Mouse (Mus musculus): ENCODE results near the gene Ssr2.

Gene Ssr2

DNA sequence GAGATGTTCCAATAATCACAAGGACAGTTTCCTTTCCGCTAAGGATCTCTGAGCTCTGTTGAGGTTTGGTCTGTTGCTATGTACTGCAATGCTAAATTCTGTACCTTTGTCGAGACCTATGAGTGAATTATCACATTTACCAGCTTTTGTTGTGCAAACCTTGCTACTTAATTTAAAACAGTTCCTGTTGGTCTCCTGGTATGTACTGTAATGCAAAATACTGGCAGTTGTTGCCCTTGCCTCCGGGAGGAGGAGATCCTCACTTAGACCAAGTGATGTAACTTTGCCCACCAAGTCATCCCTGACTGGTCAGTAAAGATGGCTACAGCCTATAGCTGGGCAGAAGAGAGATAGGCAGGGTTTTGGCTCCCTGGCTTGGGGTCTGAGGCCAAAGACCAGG lies at the start of gene Ssr2:
Gene Ssr2 (plus strand): TSS at position 337 of the 400 bp plus-strand sequence.
- DNase-seq = no peak

DNA sequence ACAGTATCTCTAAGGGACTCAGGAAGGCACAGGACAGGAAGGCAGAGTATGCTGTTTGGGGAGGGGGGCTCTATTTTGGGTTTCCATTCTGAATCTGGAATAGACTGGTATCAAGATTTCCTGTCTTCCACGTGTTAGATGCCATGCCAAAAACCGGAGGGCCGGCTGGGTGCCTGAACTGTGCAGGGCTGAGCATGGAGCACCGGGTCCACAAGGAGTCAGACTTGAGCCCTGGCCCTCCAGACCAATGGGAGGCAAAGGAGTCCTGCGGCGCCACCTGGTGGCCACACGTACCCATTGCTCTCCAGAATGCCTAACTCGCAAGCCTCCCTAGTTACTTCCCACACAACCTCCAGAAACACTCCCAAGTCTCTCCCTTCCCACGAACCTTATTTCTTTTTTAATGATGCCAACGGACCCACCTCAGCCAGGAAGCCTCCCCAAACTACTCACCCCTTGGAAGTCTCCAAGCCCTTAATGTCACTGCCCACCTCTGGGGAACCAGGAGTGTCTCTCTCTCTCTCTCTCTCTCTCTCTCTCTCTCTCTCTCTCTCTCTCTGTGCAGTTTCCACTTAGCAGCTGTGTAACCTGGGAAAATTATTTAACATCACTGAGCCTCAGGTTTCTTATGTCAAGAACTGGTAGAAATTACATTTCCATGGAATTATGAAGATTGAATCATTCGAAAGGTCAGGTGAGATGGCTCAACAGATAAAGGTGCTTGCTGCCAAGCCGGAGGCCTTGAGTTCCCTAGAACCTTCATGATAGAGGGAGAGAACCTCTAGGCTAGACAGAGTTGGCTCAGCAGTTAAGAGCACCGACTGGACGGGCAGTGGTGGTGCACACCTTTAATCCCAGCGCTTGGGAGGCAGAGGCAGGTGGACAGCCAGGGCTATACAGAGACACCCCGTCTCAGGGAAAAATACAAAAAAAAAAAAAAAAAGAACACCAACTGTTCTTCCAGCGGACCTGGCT lies 49.2 kb upstream of the Ssr2 start:
- DNase-seq = peak; percentile 91 to 93

DNA sequence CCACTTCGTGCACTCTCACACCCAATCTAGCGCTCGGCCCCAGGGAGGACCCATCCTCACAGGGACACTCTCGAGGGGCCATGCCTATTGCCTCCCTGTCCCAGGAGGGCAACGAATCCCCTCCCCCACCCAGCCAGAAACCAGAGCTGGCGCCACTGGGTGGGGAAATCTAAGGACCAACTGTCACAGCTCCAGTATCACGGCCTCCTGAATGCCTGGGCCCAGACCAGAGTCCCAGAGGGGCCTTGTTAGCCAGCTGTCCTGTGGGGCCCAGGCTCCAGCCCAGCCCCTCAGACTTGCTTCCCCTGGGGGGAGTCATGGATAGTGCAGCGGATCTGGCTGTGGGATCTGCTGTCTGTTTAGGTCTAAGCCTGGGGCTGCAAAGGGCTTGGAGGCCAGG lies 48.1 kb upstream of the Ssr2 start:
- DNase-seq = no peak

DNA sequence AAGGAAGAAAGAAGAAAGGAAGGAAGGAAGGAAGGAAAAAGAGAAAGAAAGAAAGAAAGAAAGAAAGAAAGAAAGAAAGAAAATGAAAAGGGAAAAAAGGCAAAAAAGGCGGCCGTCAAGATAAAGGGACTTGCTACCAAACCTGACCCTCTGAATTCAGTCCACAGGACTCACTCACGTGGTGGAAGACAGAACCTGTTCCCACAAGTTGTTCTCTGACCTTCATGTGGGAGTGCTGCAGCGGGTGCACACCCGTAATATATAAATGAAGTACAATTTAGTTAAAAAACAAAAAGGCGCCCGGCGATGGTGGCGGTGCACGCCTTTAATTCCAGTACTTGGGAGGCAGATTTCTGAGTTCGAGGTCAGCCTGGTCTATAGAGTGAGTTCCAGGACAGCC lies 47.0 kb upstream of the Ssr2 start:
- no peak for DNase-seq

DNA sequence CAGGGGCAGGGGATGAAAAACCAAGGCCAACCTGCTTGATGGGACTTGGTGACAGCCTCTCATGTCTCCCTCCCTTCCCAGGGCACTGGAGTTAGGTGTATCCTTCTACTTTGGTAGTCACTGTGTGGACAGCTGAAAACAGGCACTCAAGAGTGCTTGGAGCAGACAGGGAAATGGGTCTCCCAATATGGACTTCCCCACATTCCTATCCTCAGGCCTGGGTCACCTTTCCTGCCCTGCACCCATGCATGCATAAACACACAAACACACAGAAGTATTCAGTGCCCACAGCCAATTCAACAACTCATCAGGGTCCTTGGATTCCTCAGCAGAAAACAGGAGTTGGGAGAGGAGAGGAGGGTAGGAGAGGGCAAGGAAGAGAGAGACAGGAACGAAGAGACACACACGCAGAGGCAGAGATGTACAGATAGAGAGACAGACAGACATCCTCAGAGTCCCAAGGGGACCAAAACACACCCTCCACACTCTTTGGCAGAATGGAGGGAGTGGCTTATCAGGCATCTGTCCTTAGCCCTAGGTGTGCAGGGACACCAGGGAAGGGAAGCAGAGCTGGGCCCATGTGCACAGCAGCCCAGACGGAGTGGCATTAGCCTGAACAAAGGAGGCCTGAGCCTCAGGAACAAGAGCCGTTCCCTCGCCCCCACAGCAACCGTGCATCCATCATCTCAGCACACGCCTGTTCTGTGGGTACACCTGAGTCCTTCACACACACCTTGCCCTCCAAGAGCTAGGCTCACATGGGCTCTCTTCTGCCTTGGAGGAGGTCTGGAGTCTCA lies 46.3 kb upstream of the Ssr2 start:
- no peak for DNase-seq

- DNase-seq = no peak
Observed at GRCm38 (mm10) chr3:88530082-88530864, 45.4 kb upstream of the Ssr2 start.

DNA sequence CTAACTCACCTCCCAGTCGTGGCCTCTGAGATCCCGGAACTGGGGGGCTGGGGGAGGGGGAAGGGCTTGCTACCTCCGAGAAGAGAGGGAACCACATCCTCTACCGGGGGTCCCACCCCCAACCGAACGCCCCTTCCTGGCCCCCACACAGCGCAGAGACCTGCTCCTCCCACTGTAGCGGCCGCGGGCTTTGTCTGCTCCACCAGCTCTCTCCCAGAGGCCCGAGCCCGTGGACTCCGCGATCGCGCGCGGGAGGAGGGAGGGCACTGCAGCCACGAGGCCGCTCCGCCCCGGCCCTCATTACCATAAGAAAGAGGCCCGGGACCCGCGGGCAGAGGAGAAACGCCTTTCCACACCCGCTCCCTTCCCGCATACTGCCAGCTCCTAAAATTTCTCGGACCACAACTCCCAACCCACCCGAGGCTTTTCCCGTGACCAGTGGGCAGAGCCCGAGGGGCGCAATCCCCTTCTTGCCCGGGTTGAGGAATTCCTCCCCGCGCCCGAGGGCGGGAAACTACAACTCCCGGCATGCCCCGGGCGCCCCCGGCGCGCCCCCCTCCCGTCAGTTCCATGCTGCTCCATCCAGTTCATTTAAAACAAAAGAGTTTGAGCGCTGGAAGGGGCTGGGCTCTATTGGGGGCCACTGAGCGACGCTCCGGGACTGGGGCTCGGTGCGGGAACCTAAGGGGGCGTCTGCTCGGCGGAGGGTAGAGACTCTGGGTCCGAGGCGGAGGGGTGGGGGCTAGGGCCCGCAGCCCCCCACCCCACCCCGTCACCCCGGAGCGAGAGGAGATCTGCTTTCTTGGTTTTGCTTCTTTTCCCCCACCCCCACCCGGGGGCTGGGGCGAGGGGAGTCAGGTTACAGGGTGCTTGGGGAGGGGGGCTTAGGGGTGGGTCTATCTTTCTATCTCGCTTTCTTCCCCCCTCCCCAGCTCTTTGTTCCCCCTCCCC lies 44.1 kb upstream of the Ssr2 start:
- DNase-seq = peak; percentile 92 to 95

DNA sequence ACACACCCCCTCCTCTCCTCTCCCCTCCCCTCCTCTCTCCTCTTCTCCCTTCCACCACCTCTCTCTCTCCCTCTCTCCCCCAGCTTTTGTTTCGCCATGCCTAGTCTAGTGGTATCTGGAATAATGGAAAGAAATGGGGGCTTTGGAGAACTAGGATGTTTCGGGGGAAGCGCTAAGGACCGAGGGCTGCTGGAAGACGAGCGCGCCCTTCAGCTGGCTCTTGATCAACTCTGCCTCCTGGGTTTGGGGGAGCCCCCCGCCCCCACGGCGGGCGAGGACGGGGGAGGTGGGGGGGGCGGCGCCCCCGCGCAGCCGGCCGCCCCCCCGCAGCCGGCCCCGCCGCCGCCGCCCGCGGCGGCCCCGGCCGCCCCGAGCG lies 43.4 kb upstream of the Ssr2 start, which contains the start of gene Mex3a:
Gene Mex3a (plus strand): TSS at position 97 of the 376 bp plus-strand sequence.
- DNase-seq = no peak

DNA sequence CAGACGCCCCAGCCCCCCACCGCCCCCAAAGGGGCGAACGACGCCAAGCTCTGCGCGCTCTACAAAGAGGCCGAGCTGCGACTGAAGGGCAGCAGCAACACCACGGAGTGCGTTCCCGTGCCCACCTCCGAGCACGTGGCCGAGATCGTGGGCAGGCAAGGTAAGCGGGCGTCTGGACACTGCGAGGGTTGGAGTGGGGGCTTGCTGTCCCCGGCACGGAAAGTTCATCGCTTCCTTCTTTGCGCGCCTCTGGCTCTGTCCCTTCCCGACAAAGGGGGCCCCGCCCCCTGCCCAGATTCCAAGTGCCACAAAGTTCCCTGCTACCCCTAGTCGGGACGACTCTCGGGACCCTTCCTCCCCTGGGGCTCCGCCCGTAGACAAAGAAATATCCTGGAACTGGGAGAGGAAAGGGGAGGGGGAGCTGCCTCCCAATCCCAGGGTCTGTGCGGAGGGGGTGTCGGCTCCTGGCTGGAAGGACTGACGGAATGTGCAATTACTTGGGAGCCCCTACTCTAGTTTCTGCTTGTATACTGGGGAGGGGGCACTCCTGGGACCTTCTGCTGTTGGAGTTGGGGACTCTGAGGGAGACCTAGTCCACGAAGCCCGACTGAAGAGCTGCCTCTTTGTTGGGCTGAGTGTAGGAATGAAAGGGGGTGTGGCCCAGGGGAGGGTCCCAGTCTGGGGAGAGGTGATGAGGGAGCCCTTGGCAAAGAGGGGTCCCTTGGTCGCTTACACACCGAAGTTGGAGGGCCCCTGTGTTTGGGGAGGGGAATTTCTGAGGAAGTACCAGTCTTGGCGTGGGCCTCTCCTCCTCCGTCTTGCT lies 42.8 kb upstream of the Ssr2 start:
- DNase-seq = peak; percentile 70 to 74

- no peak for DNase-seq
Observed at GRCm38 (mm10) chr3:88533706-88534105, 42.0 kb upstream of the Ssr2 start.

DNA sequence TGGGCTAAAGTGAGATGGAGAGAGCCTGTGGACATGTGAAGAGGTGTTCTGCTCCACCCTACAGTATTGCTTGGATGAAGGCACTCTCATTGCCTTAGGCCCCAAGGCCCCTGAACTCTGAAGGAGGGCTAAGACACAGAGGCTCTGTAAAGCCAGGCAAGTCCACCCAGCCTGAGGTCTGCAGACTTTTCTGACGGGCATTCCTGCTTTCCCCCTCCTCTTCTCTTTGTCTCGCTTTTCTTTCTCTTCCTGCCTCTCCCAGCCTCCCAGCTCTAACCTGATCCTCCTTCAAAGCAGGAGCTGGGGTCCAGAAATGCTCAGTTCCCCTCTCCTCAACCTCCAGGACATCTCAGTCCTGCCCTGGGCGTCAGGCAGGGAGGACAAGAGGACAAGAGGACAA lies 40.7 kb upstream of the Ssr2 start:
- no peak for DNase-seq

DNA sequence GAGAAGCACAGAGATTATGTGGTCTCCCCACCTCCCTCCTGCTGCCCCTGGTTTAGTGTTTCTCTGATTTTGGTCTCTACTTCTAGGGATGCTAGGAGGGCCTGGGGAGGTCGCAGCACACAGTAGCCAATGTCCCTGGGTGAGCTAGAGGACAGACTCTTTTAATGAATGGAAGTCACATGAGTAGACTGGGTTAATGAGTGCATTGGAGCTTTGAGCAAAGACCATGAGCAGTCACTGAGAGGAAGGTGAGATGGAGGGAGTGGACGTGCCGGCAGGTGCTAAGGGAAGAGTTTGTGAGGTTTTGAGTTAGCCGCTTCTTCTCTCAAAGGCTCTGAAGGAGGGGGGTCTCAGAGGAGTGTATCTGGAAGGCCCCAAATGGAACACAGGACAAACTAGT lies 40.1 kb upstream of the Ssr2 start:
- no peak for DNase-seq

GRCm38 (mm10) chr3:88536103-88536930 lies 39.4 kb upstream of the Ssr2 start:
- peak; percentile 74 to 84 for DNase-seq

DNA sequence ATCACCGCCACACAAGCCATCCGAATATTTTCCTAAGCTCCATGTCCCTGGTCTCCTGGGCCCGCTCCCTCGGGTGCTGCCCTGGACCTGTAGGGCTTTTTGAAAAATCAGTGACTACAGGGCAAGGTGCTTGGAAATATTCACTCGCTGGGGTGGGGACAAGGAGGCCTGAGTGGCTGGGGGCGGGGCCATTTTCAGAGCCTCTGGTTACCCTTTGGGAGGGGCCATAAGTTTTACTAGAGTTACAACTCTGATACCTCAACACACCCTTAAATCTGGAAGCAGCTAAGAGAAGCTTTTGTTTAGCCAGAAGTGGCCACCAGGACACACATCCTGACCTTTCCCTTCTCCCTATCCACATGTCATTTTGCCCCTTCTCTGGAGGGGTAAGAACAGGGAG lies 38.5 kb upstream of the Ssr2 start:
- DNase-seq = no peak

DNA sequence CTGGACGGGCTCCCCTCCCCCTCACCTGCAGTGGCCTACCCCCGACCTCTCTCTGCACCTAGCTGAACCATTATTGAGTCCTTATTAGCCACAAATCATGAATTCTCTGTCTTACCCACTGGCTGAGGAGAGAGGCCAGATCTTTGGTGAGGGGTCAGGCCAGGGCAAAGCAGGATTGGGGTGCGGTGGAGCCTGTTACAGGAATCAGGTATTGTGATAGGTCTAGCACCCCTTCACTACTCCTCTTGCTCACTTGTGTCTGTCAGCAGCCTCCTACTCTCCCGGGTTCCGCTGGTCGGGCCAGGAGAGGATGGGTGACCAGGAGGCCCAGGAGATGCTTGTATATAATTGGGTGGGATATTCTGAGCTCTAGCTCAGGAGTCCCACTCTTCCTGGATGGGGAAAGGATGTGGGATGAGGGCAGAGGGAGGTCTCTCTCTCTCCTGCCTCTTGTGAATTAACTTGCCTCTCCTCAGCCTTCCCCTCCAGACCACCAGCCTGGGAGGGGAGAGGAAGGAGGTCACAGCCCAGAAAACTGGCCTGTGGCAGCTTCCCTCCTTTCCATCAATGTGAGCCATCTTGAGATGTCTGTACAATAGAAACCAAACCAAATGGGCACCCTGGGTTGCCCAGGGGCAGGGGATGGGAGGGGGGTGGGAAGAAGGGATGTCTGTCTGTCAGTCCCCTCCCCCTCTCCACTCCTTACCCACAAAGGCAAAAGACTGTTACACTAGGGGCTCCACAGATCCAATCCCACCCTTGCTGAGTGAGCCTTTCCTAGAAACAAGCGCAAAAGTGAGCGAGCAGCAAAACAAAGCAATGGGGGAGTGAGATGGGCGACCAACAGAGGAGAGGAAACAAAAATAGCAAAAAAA lies 37.2 kb upstream of the Ssr2 start:
- DNase-seq = no peak

DNA sequence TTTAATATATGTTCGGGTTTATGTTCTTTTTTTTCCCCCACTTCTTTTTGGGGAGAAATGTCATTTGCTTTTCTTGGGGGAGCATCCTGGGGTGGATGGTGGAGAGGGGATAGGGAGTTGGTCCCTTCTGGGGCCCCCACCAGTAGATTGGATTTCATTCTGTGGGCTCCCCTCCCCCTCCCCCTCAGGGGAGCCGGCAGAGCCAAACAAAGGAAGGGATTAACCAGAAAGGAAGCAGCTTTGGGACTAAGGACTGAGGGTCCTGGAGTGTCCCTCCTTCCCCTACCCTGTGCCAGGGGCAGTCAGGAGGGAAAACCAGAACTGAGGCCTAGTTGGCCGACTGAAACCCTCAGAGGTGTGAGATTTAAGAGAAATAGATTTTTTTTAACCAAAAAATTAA lies 36.3 kb upstream of the Ssr2 start:
- no peak for DNase-seq

GRCm38 (mm10) chr3:88540085-88540484 lies 35.6 kb upstream of the Ssr2 start:
- DNase-seq = no peak

DNA sequence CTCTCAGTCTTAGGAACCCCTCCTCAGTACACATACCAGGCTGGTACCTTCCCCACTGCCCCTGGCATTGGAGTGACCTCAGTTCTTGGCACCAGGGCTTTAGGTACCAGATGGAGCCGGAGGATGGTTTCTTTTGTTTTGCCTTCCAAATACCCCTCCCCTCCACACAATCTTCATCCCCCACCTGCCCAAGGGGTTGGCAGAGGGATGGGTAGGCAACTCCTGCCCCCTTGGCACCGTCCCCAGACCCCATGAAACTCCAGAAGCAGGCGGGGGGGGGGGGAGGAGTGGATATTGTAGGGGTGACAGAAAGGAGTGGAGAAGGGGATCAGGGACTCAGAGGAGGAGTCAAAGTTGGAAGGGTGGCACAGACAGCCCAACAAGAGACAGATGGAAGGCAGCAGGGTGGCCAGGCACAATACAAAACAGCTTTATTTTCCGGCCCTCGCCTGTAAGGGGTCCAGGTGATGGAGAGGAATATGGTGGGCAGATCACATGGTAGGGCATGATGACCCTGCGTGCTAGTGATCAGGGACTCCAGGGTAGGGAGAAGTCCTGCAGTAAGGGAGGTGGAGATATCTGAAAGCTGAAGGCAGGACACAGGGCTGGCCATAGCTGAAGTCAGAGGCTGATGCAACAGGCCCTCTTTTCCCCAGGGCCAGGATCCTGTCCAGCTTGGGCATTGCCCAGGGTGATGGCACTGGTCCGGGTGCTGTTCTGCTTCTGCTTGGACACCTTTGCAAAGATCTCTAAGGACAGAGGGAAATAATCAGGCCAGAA lies 33.9 kb upstream of the Ssr2 start:
- no peak for DNase-seq
